Mouse (Mus musculus) hindbrain, embryonic 11.5 days (tissue): ENCODE data around the gene Ghrl. TPM values are rescaled to one million over a fixed set of nuclear protein-coding genes. Genes with fewer than 3 reads are reported as not detected.
"Not testable (repeated sequence)": the region's sequence is repeated elsewhere in the genome, so short reads cannot be mapped to it uniquely, and the experiment has no call there.

Experiments used
- ATAC-seq: fragments of 200-750 bp; cut with Nextera tagmentation; 2 replicates; pipeline ENCODE4 v1.8.0; 2017; ENCODE audit warnings: mild to moderate bottlenecking, moderate TSS enrichment, moderate library complexity; ENCODE audit not compliant: low FRiP score
- DNase-seq: peaks from one replicate; pipeline ENCODE4 v3.0.0-alpha.2; 2015; ENCODE audit warnings: low spot score
- H3K27ac ChIP-seq: fragments of 300-500 bp; sonication (generic); 2 replicates; pipeline ENCODE4 v1.5.1; 2014; ENCODE audit warnings: mild to moderate bottlenecking, low read depth, low read length
- H3K27me3 ChIP-seq: fragments of 300-500 bp; sonication (generic); 2 replicates; pipeline ENCODE4 v1.6.1; 2014; ENCODE audit warnings: mild to moderate bottlenecking, low read length, moderate library complexity, mixed read lengths; ENCODE audit not compliant: control insufficient read depth, insufficient read depth
- H3K36me3 ChIP-seq: fragments of 300-500 bp; sonication (generic); 2 replicates; pipeline ENCODE4 v1.6.1; 2014; ENCODE audit warnings: mild to moderate bottlenecking, low read length, moderate library complexity, mixed read lengths; ENCODE audit not compliant: control insufficient read depth, insufficient read depth
- H3K4me1 ChIP-seq: fragments of 300-500 bp; sonication (generic); replicated peaks from 2 replicates; pipeline ENCODE4 v1.6.1; 2014; ENCODE audit warnings: low read length, mixed read lengths; ENCODE audit not compliant: control insufficient read depth, insufficient read depth
- H3K4me2 ChIP-seq: fragments of 300-500 bp; sonication (generic); replicated peaks from 2 replicates; pipeline ENCODE4 v1.6.1; 2014; ENCODE audit warnings: mild to moderate bottlenecking, low read depth, low read length
- H3K4me3 ChIP-seq: fragments of 300-500 bp; sonication (generic); 2 replicates; pipeline ENCODE4 v1.5.1; 2014; ENCODE audit warnings: low read depth, low read length
- H3K9ac ChIP-seq: fragments of 300-500 bp; sonication (generic); 2 replicates; pipeline ENCODE4 v1.6.1; 2014; ENCODE audit warnings: low read depth, low read length
- H3K9me3 ChIP-seq: fragments of 300-500 bp; sonication (generic); 2 replicates; pipeline ENCODE4 v1.6.1; 2016; ENCODE audit warnings: low read length; ENCODE audit not compliant: control insufficient read depth
- WGBS: fragments of 180-500 bp; shearing (Covaris S2); extraction: QIAGEN DNeasy Blood & Tissue Kit; methylation state at CpG from one replicate; pipeline ENCODE4 v1.1.7; 2014; 5-methylcytosine and 5-hydroxymethylcytosine counted together
- polyA plus RNA-seq: library from polyadenylated mRNA; unstranded; fragments of >200 nt; fragmentation: Nextera tagmentation; extraction: Ambion mirVana; gene quantifications from 2 replicates; pipeline ENCODE4 v1.2.1, GENCODE M21; 2014

Ghrl gene
- polyA plus RNA-seq, 1 experiment from 2014 or later = 0.51 TPM

GRCm38 (mm10) chr6:113714276-113714675 lies 5.4 kb downstream of the Ghrl start:
- H3K27ac ChIP-seq = no peak overlapping the region
- WGBS = 89% methylated on average over 2 of the region's 2 CpGs
- DNase-seq (no peak), ATAC-seq (no peak)
- no peak overlapping the region for H3K4me2 ChIP-seq
- H3K9me3 ChIP-seq = no peaks in the 10 kb centered on the region
- no peaks in the 10 kb centered on the region for H3K4me1 ChIP-seq
- H3K9ac ChIP-seq = no peak overlapping the region
- H3K4me3 ChIP-seq = no peak overlapping the region
- H3K36me3 ChIP-seq = peaks cover 5% of the 10 kb centered on the region; the same call in 1 of the 2 replicates
- no peaks in the 10 kb centered on the region for H3K27me3 ChIP-seq

GRCm38 (mm10) chr6:113713389-113713788 lies 6.3 kb downstream of the Ghrl start:
- H3K9ac ChIP-seq, H3K4me2 ChIP-seq, DNase-seq, ATAC-seq, H3K9me3 ChIP-seq, H3K36me3 ChIP-seq, H3K4me1 ChIP-seq, H3K4me3 ChIP-seq, H3K27ac ChIP-seq, H3K27me3 ChIP-seq: not testable (repeated sequence)
- WGBS = 96% methylated on average over 5 of the region's 5 CpGs

- Histone ChIP-seq H3K4me2 (no peak overlapping the region), H3K27me3 (no peaks in the 10 kb centered on the region), H3K9me3 (no peaks in the 10 kb centered on the region), H3K4me1 (no peaks in the 10 kb centered on the region), H3K4me3 (no peak overlapping the region), H3K9ac (no peak overlapping the region), H3K36me3 (peaks cover 10% of the 10 kb centered on the region), H3K27ac (no peak overlapping the region)
- 96% methylated on average over 3 of the region's 3 CpGs for WGBS
- DNase-seq = no peak
- no peak for ATAC-seq
Observed at GRCm38 (mm10) chr6:113712718-113713117, 7.0 kb downstream of the Ghrl start.

GRCm38 (mm10) chr6:113697222-113698205 lies 22.2 kb downstream of the Ghrl start:
- H3K27ac ChIP-seq = peak overlapping the region; percentile 81
- H3K4me3 ChIP-seq = peak overlapping the region; percentile 85
- H3K4me2 ChIP-seq = peak overlapping the region; percentile 99
- H3K27me3 ChIP-seq = no peaks in the 10 kb centered on the region
- peak overlapping the region; percentile 82 for H3K9ac ChIP-seq
- ATAC-seq (no peak; the same call in none of the 2 replicates), DNase-seq (peak; percentile 36)
- H3K9me3 ChIP-seq = no peaks in the 10 kb centered on the region
- peaks cover 4% of the 10 kb centered on the region for H3K4me1 ChIP-seq
- H3K36me3 ChIP-seq = no peaks in the 10 kb centered on the region
- under 1% methylated on average over 95 of the region's 113 CpGs for WGBS

- Histone ChIP-seq H3K9ac (peak within 1 kb of the TSS; percentile 82), H3K27me3 (no peaks in the 10 kb centered on the region), H3K4me3 (peak within 1 kb of the TSS; percentile 85), H3K36me3 (no peaks in the 10 kb centered on the region), H3K4me1 (peaks cover 4% of the 10 kb centered on the region), H3K27ac (peak within 1 kb of the TSS; percentile 81), H3K4me2 (peak within 1 kb of the TSS; percentile 99), H3K9me3 (no peaks in the 10 kb centered on the region)
- ATAC-seq (peak; percentile 99), DNase-seq (peak; percentile 94)
- under 1% methylated on average over 53 of the region's 58 CpGs for WGBS
Observed at GRCm38 (mm10) chr6:113696582-113697221, 23.0 kb downstream of the Ghrl start, which contains the start of gene Tatdn2. Tatdn2 (plus strand) TSS chr6:113697050.

- Histone ChIP-seq H3K4me2 (no peak overlapping the region), H3K9ac (no peak overlapping the region), H3K27ac (no peak overlapping the region), H3K4me3 (no peak overlapping the region; the same call in 1 of the 2 replicates), H3K27me3 (no peaks in the 10 kb centered on the region), H3K36me3 (no peaks in the 10 kb centered on the region), H3K9me3 (no peaks in the 10 kb centered on the region), H3K4me1 (peaks cover 4% of the 10 kb centered on the region)
- DNase-seq (no peak), ATAC-seq (no peak)
- 87% methylated on average over 4 of the region's 4 CpGs for WGBS
Observed at GRCm38 (mm10) chr6:113695766-113696355, 23.8 kb downstream of the Ghrl start.

GRCm38 (mm10) chr6:113695203-113695602 lies 24.5 kb downstream of the Ghrl start:
- no peak overlapping the region for H3K9ac ChIP-seq
- no peak overlapping the region for H3K27ac ChIP-seq
- H3K9me3 ChIP-seq = no peaks in the 10 kb centered on the region
- H3K4me3 ChIP-seq = no peak overlapping the region
- DNase-seq (no peak), ATAC-seq (no peak)
- H3K27me3 ChIP-seq = no peaks in the 10 kb centered on the region
- H3K36me3 ChIP-seq = no peaks in the 10 kb centered on the region
- 70% methylated on average over 1 of the region's 1 CpGs for WGBS
- H3K4me2 ChIP-seq = no peak overlapping the region
- peaks cover 8% of the 10 kb centered on the region for H3K4me1 ChIP-seq

GRCm38 (mm10) chr6:113693377-113693776 lies 26.3 kb downstream of the Ghrl start:
- 94% methylated on average over 5 of the region's 5 CpGs for WGBS
- ATAC-seq = no peak

More at GRCm38 (mm10) chr6:113693377-113693776, 26.3 kb downstream of the Ghrl start:
- Histone ChIP-seq H3K4me2 (no peak overlapping the region), H3K9me3 (no peaks in the 10 kb centered on the region), H3K27me3 (no peaks in the 10 kb centered on the region), H3K9ac (no peak overlapping the region), H3K4me3 (no peak overlapping the region), H3K4me1 (peaks cover 11% of the 10 kb centered on the region), H3K36me3 (no peaks in the 10 kb centered on the region), H3K27ac (no peak overlapping the region)
- no peak for DNase-seq
